Mouse (Mus musculus) liver, adult 2 months (tissue): ENCODE data around the gene Fbxo33. TPM values are rescaled to one million over a fixed set of nuclear protein-coding genes. Genes with fewer than 3 reads are reported as not detected.

Experiments used
- DNase-seq: peaks from one replicate; pipeline ENCODE4 v3.0.0-alpha.2; 2011; ENCODE audit warnings: low read depth, low spot score; ENCODE audit errors: extremely low read depth
- H3K27ac ChIP-seq: fragments of 200-500 bp; replicated peaks from 2 replicates; pipeline ENCODE4 v1.5.1; 2012; ENCODE audit warnings: low read depth, mild to moderate bottlenecking, control low read depth, inconsistent platforms, low read length; ENCODE audit not compliant: insufficient read depth
- H3K27me3 ChIP-seq: fragments of 200-500 bp; 2 replicates; pipeline ENCODE4 v1.6.1; 2012; ENCODE audit warnings: mild to moderate bottlenecking, moderate library complexity, low read length, inconsistent platforms; ENCODE audit not compliant: control insufficient read depth, insufficient read depth
- H3K36me3 ChIP-seq: fragments of 200-500 bp; 2 replicates; pipeline ENCODE4 v1.6.1; 2012; ENCODE audit warnings: low read length, inconsistent platforms; ENCODE audit not compliant: control insufficient read depth, insufficient read depth
- H3K4me1 ChIP-seq: fragments of 200-500 bp; 2 replicates; pipeline ENCODE4 v1.6.1; 2011; ENCODE audit warnings: low read length; ENCODE audit not compliant: control insufficient read depth, insufficient read depth
- H3K4me3 ChIP-seq: fragments of 200-500 bp; 2 replicates; pipeline ENCODE4 v1.5.1; 2011; ENCODE audit warnings: low read depth, mild to moderate bottlenecking, control low read depth, low read length, moderate library complexity; ENCODE audit not compliant: insufficient read depth
- H3K79me2 ChIP-seq: fragments of 200-500 bp; 2 replicates; pipeline ENCODE4 v1.6.1; 2012; ENCODE audit warnings: inconsistent platforms, mild to moderate bottlenecking, low read length, moderate library complexity; ENCODE audit not compliant: control insufficient read depth, insufficient read depth
- H3K9ac ChIP-seq: fragments of 200-500 bp; 2 replicates; pipeline ENCODE4 v1.6.1; 2012; ENCODE audit warnings: low read depth, mild to moderate bottlenecking, control low read depth, inconsistent platforms, low read length
- CTCF ChIP-seq: fragments of 200-500 bp; IDR thresholded peaks from 2 replicates; pipeline ENCODE4 v1.5.1; 2011; ENCODE audit warnings: low read depth, low read length, control low read depth
- POLR2A ChIP-seq: fragments of 200-500 bp; IDR thresholded peaks from 2 replicates; pipeline ENCODE4 v1.6.1; 2011; ENCODE audit warnings: low read length, control low read depth; ENCODE audit not compliant: insufficient read depth; ENCODE audit errors: extremely low read depth
- WGBS: fragments of 180-500 bp; shearing (Covaris S2); methylation state at CpG from one replicate; pipeline ENCODE4 v1.1.7; 2018; 5-methylcytosine and 5-hydroxymethylcytosine counted together
- polyA plus RNA-seq: library from polyadenylated mRNA; depleted of rRNA; stranded (reverse); fragments of >200 nt; gene quantifications from 2 replicates; pipeline ENCODE4 v1.2.3, GENCODE M21; 2012
- total RNA-seq: library from RNA; depleted of rRNA; stranded (reverse); fragments of >200 nt; gene quantifications from 2 replicates; pipeline ENCODE4 v1.2.3, GENCODE M21; 2014

The Fbxo33 gene
- total and polyA plus RNA-seq, 2 experiments: 5.1 to 19.1 TPM

DNA sequence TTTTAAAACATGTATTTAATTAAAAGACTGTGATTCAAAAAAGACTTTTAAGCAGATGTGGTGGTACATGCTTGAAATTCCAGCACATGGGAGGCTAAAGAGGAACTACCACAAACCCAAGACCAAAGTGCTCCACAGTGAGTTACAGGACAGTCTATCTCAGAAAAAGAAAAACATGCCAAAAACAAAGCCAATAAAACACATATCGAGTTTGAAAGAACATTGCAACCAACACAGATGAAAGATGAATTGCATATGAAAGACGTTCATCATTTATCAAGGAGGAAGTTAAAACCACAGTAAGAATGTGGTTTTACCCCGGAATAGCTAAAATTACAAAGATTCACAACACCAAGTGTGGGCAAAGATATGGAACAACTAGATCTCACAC, 12.5 kb downstream of the Fbxo33 start:
- H3K4me3 ChIP-seq: no peak overlapping the region
- WGBS: 52% methylated on average over 3 of the region's 3 CpGs
- DNase-seq: no peak
- H3K9ac ChIP-seq: no peak overlapping the region
- TF ChIP-seq CTCF (no peak), POLR2A (no peak)
- no peak overlapping the region for H3K27ac ChIP-seq
- no peaks in the 10 kb centered on the region for H3K4me1 ChIP-seq
- peaks cover 18% of the 10 kb centered on the region for H3K36me3 ChIP-seq
- H3K27me3 ChIP-seq: no peaks in the 10 kb centered on the region
- H3K79me2 ChIP-seq: peaks cover 3% of the 10 kb centered on the region; the same call in 1 of the 2 replicates

GRCm38 (mm10) chr12:59206208-59206999, 13.1 kb downstream of the Fbxo33 start:
- Histone ChIP-seq H3K36me3 (peaks cover 20% of the 10 kb centered on the region), H3K4me1 (no peaks in the 10 kb centered on the region), H3K27ac (no peak overlapping the region), H3K9ac (no peak overlapping the region), H3K79me2 (peaks cover 3% of the 10 kb centered on the region; the same call in 1 of the 2 replicates), H3K27me3 (no peaks in the 10 kb centered on the region), H3K4me3 (no peak overlapping the region)
- DNase-seq: no peak
- TF ChIP-seq CTCF (no peak), POLR2A (no peak)
- 84% methylated on average over 4 of the region's 4 CpGs for WGBS

- Histone ChIP-seq H3K79me2 (peaks cover 3% of the 10 kb centered on the region; the same call in 1 of the 2 replicates), H3K36me3 (peaks cover 22% of the 10 kb centered on the region), H3K4me3 (no peak overlapping the region), H3K9ac (no peak overlapping the region), H3K27ac (no peak overlapping the region), H3K4me1 (no peaks in the 10 kb centered on the region), H3K27me3 (no peaks in the 10 kb centered on the region)
- DNase-seq: no peak
- WGBS: 94% methylated on average over 6 of the region's 6 CpGs
- TF ChIP-seq POLR2A (no peak), CTCF (no peak)
These were observed 14.0 kb downstream of the Fbxo33 start for GRCm38 (mm10) chr12:59205571-59205970.

- H3K36me3 ChIP-seq: peaks cover 33% of the 10 kb centered on the region
- DNase-seq: no peak
- H3K9ac ChIP-seq: no peak overlapping the region
- no peaks in the 10 kb centered on the region for H3K79me2 ChIP-seq
- peaks cover 5% of the 10 kb centered on the region for H3K4me1 ChIP-seq
- no peak for TF ChIP-seq CTCF
- TF ChIP-seq POLR2A: no peak
- no peak overlapping the region for H3K4me3 ChIP-seq
- no peak overlapping the region for H3K27ac ChIP-seq
- WGBS: 84% methylated on average over 2 of the region's 2 CpGs
- H3K27me3 ChIP-seq: no peaks in the 10 kb centered on the region
These were observed 20.2 kb downstream of the Fbxo33 start for GRCm38 (mm10) chr12:59199361-59199760.

- no peak overlapping the region for H3K4me3 ChIP-seq
- H3K4me1 ChIP-seq: peaks cover 11% of the 10 kb centered on the region
- no peak overlapping the region for H3K27ac ChIP-seq
- 60% methylated on average over 4 of the region's 4 CpGs for WGBS
- peaks cover 28% of the 10 kb centered on the region for H3K36me3 ChIP-seq
- H3K27me3 ChIP-seq: no peaks in the 10 kb centered on the region
- H3K9ac ChIP-seq: no peak overlapping the region
- no peak for TF ChIP-seq CTCF
- TF ChIP-seq POLR2A: no peak
- no peak for DNase-seq
- H3K79me2 ChIP-seq: no peaks in the 10 kb centered on the region
These were observed 20.8 kb downstream of the Fbxo33 start for GRCm38 (mm10) chr12:59198750-59199149.

DNA sequence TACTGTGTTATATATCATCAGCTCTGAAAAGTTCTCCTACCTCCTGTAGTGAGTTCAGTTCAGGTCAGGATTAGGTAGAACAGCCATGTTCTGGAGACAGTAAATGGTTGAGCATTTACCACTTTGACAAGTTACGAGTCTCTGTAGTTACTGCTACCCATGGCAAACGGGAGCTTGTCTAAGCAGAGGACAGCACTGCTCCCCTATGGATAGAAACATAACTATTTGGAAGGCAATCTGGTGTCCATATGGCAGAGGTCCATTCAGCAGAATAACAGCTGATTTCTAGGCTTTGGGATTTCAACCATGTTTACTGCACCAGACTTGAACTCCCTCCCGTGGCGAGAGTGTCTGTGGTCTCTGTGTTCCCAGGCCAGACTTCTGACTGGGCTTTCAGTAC, 23.6 kb downstream of the Fbxo33 start:
- no peak for DNase-seq
- 82% methylated on average over 4 of the region's 4 CpGs for WGBS
- Histone ChIP-seq H3K27ac (peak overlapping the region; percentile 54; the same call in 1 of the 2 replicates), H3K4me1 (peaks cover 17% of the 10 kb centered on the region), H3K79me2 (no peaks in the 10 kb centered on the region), H3K27me3 (no peaks in the 10 kb centered on the region), H3K4me3 (no peak overlapping the region), H3K9ac (no peak overlapping the region), H3K36me3 (peaks cover 31% of the 10 kb centered on the region)
- no peak for TF ChIP-seq POLR2A
- TF ChIP-seq CTCF: no peak
